Mouse (Mus musculus): Measurements from ENCODE around the gene 1700001O22Rik. TPM values are rescaled to one million over a fixed set of nuclear protein-coding genes. Genes with fewer than 3 reads are reported as not detected.
A peak's percentile ranks its signal among the peaks of the same experiment; 100 is the strongest.

1700001O22Rik gene
- 1 to 10 TPM; 2.1 to 2.5 TPM for total RNA-seq (2021)

- no peak for DNase-seq
- intact Hi-C loops (cut with DNase I): no loop called here
Measured at GRCm38 (mm10) chr2:30803604-30804003, at the start of gene 1700001O22Rik. TSS of gene 1700001O22Rik (minus strand) at chr2:30803661.

- intact Hi-C loops (cut with DNase I): no loop called here
- no peak for DNase-seq
Measured at GRCm38 (mm10) chr2:30852771-30853313, 49.4 kb upstream of the 1700001O22Rik start.

GRCm38 (mm10) chr2:30850581-30850980 is 47.1 kb upstream of the 1700001O22Rik start:
- intact Hi-C loops (cut with DNase I): no loop called here
- no peak for DNase-seq

GRCm38 (mm10) chr2:30848184-30848583 is 44.7 kb upstream of the 1700001O22Rik start:
- DNase-seq: no peak

GRCm38 (mm10) chr2:30846723-30847122 is 43.3 kb upstream of the 1700001O22Rik start:
- intact Hi-C loops (cut with DNase I): no loop called here
- no peak for DNase-seq

More at GRCm38 (mm10) chr2:30848184-30848583, 44.7 kb upstream of the 1700001O22Rik start:
- intact Hi-C loops (cut with DNase I): no loop called here

- DNase-seq: no peak
- intact Hi-C loops (cut with DNase I): no loop called here
Measured at GRCm38 (mm10) chr2:30846236-30846635, 42.8 kb upstream of the 1700001O22Rik start.

- intact Hi-C loops (cut with DNase I): no loop called here
- no peak for DNase-seq
Measured at GRCm38 (mm10) chr2:30845152-30846070, 42.0 kb upstream of the 1700001O22Rik start.

GRCm38 (mm10) chr2:30842615-30843014 is 39.2 kb upstream of the 1700001O22Rik start:
- intact Hi-C loops (cut with DNase I): no loop called here
- no peak for DNase-seq

GRCm38 (mm10) chr2:30836238-30836990 is 33.0 kb upstream of the 1700001O22Rik start:
- intact Hi-C loops (cut with DNase I): no loop called here
- no peak for DNase-seq

GRCm38 (mm10) chr2:30834373-30835022 is 31.0 kb upstream of the 1700001O22Rik start, which contains the start of gene Prrx2:
TSS of gene Prrx2 (plus strand) at chr2:30834972.
- DNase-seq: no peak
- intact Hi-C loops (cut with DNase I): no loop called here

GRCm38 (mm10) chr2:30833644-30834043 is 30.2 kb upstream of the 1700001O22Rik start:
- intact Hi-C loops (cut with DNase I): no loop called here
- DNase-seq: no peak

- no peak for DNase-seq
- intact Hi-C loops (cut with DNase I): no loop called here
Measured at GRCm38 (mm10) chr2:30830283-30830795, 26.9 kb upstream of the 1700001O22Rik start, which contains the start of gene Asb6. TSS of gene Asb6 (minus strand) at chr2:30830333.

- intact Hi-C loops (cut with DNase I): loop anchor here (5.0 kb wide), 1 partner anchor 103 kb away; no protein-coding TSS in a partner anchor
- peak; percentile 41 for DNase-seq
Measured at GRCm38 (mm10) chr2:30829315-30829714, 25.9 kb upstream of the 1700001O22Rik start.

GRCm38 (mm10) chr2:30827749-30828475 is 24.5 kb upstream of the 1700001O22Rik start:
- intact Hi-C loops (cut with DNase I): loop anchor here (5.0 kb wide), 1 partner anchor 104 kb away; no protein-coding TSS in a partner anchor
- peak; percentile 96 for DNase-seq

- intact Hi-C loops (cut with DNase I): loop anchor here (5.0 kb wide), 1 partner anchor 105 kb away; no protein-coding TSS in a partner anchor
- DNase-seq: peak; percentile 51
Measured at GRCm38 (mm10) chr2:30826825-30827748, 23.6 kb upstream of the 1700001O22Rik start.

GRCm38 (mm10) chr2:30823385-30824153 is 20.1 kb upstream of the 1700001O22Rik start:
- DNase-seq: peak; percentile 74

GRCm38 (mm10) chr2:30822460-30822859 is 19.0 kb upstream of the 1700001O22Rik start:
- intact Hi-C loops (cut with DNase I): no loop called here
- DNase-seq: no peak

More at GRCm38 (mm10) chr2:30823385-30824153, 20.1 kb upstream of the 1700001O22Rik start:
- intact Hi-C loops (cut with DNase I): no loop called here

All from left cerebral cortex, postnatal 4 days (tissue).